Mouse (Mus musculus) embryonic fibroblast, embryonic 13.5 days (primary cell): ENCODE measurements around the gene Aurka.

ENCODE experiments used
- CTCF ChIP-seq: IDR thresholded peaks from 2 replicates; pipeline ENCODE4 v1.5.1; 2011; ENCODE audit warnings: mild to moderate bottlenecking, control low read depth, low read length, moderate library complexity, borderline replicate concordance; ENCODE audit not compliant: insufficient read depth
- POLR2A ChIP-seq: IDR thresholded peaks from 2 replicates; pipeline ENCODE4 v1.6.1; 2011; ENCODE audit warnings: low read depth, mild to moderate bottlenecking, control low read depth, low read length, moderate library complexity

GRCm38 (mm10) chr2:172306544-172306943 is 63.8 kb downstream of the Aurka start:
- TF ChIP-seq CTCF (no peak), POLR2A (no peak)
